Mouse (Mus musculus) forebrain, embryonic 15.5 days (tissue): Measurements from ENCODE around the gene Sec14l5. TPM values are rescaled to one million over a fixed set of nuclear protein-coding genes. Genes with fewer than 3 reads are reported as not detected.
"Not testable (repeated sequence)": the region's sequence is repeated elsewhere in the genome, so short reads cannot be mapped to it uniquely, and the experiment has no call there.

Experiments used
- ATAC-seq: fragments of 200-750 bp; cut with Nextera tagmentation; replicated peaks from 2 replicates; pipeline ENCODE4 v1.8.0; 2017; ENCODE audit warnings: mild to moderate bottlenecking, moderate TSS enrichment, moderate library complexity
- H3K27ac ChIP-seq: fragments of 300-500 bp; sonication (generic); replicated peaks from 2 replicates; pipeline ENCODE4 v1.5.1; 2015; ENCODE audit warnings: mild to moderate bottlenecking, inconsistent platforms
- H3K27me3 ChIP-seq: fragments of 300-500 bp; sonication (generic); 2 replicates; pipeline ENCODE4 v1.6.1; 2015; ENCODE audit warnings: inconsistent platforms
- H3K36me3 ChIP-seq: fragments of 300-500 bp; sonication (generic); 2 replicates; pipeline ENCODE4 v1.6.1; 2015; ENCODE audit warnings: mild to moderate bottlenecking, inconsistent platforms
- H3K4me1 ChIP-seq: fragments of 300-500 bp; sonication (generic); 2 replicates; pipeline ENCODE4 v1.6.1; 2015; ENCODE audit warnings: inconsistent platforms
- H3K4me2 ChIP-seq: fragments of 300-500 bp; sonication (generic); replicated peaks from 2 replicates; pipeline ENCODE4 v1.6.1; 2015; ENCODE audit warnings: mild to moderate bottlenecking, inconsistent platforms
- H3K4me3 ChIP-seq: fragments of 300-500 bp; sonication (generic); 2 replicates; pipeline ENCODE4 v1.5.1; 2015; ENCODE audit warnings: mild to moderate bottlenecking, inconsistent platforms
- H3K9ac ChIP-seq: fragments of 300-500 bp; sonication (generic); replicated peaks from 2 replicates; pipeline ENCODE4 v1.6.1; 2015; ENCODE audit warnings: mild to moderate bottlenecking, inconsistent platforms
- H3K9me3 ChIP-seq: fragments of 300-500 bp; sonication (generic); 2 replicates; pipeline ENCODE4 v1.6.1; 2016; ENCODE audit warnings: inconsistent platforms
- WGBS: fragments of 180-500 bp; shearing (Covaris S2); methylation state at CpG from one replicate; pipeline ENCODE4 v1.1.7; 2015; ENCODE audit warnings: mixed read lengths; 5-methylcytosine and 5-hydroxymethylcytosine counted together
- polyA plus RNA-seq: library from polyadenylated mRNA; unstranded; fragments of >200 nt; fragmentation: Nextera tagmentation; extraction: Ambion mirVana; gene quantifications from 2 replicates; pipeline ENCODE4 v1.2.1, GENCODE M21; 2015

Gene Sec14l5
- polyA plus RNA-seq, 1 experiment from 2014 or later: 0.06 TPM

GRCm38 (mm10) chr16:5203200-5203599 lies 56.3 kb downstream of the Sec14l5 start:
- ATAC-seq: peak; percentile 53
- H3K27me3 ChIP-seq: peaks cover 3% of the 10 kb centered on the region; the same call in 1 of the 2 replicates

GRCm38 (mm10) chr16:5203668-5204433 lies 56.9 kb downstream of the Sec14l5 start, which contains the start of gene Nagpa:
Gene Nagpa (minus strand): TSS chr16:5204012.
- ATAC-seq: peak; percentile 94
- H3K9me3 ChIP-seq: no peaks in the 10 kb centered on the region
- peaks cover 17% of the 10 kb centered on the region for H3K4me1 ChIP-seq
- H3K36me3 ChIP-seq: no peaks in the 10 kb centered on the region
- 5% methylated on average over 40 of the region's 40 CpGs for WGBS
- peaks cover 3% of the 10 kb centered on the region; the same call in 1 of the 2 replicates for H3K27me3 ChIP-seq
- H3K27ac ChIP-seq: peak within 1 kb of the TSS; percentile 33
- peak within 1 kb of the TSS; percentile 71 for H3K4me3 ChIP-seq
- H3K9ac ChIP-seq: peak within 1 kb of the TSS; percentile 54
- H3K4me2 ChIP-seq: peak within 1 kb of the TSS; percentile 96

More at GRCm38 (mm10) chr16:5203200-5203599, 56.3 kb downstream of the Sec14l5 start:
- Histone ChIP-seq H3K4me3 (peak overlapping the region; percentile 71), H3K36me3 (no peaks in the 10 kb centered on the region), H3K9ac (peak overlapping the region; percentile 54), H3K27ac (0 out of 2 replicates have a peak overlapping the region, but pooled peaks have one; percentile 33), H3K4me1 (peaks cover 17% of the 10 kb centered on the region), H3K4me2 (peak overlapping the region; percentile 96), H3K9me3 (no peaks in the 10 kb centered on the region)
- 2% methylated on average over 36 of the region's 36 CpGs for WGBS

- WGBS: 86% methylated on average over 5 of the region's 5 CpGs
- H3K9ac ChIP-seq: no peak overlapping the region
- no peak overlapping the region for H3K27ac ChIP-seq
- no peaks in the 10 kb centered on the region for H3K9me3 ChIP-seq
- H3K4me1 ChIP-seq: peaks cover 17% of the 10 kb centered on the region
- no peaks in the 10 kb centered on the region for H3K36me3 ChIP-seq
- H3K27me3 ChIP-seq: peaks cover 3% of the 10 kb centered on the region; the same call in 1 of the 2 replicates
- no peak overlapping the region for H3K4me2 ChIP-seq
- ATAC-seq: no peak
- H3K4me3 ChIP-seq: no peak overlapping the region
Observed at GRCm38 (mm10) chr16:5205431-5205970, 58.6 kb downstream of the Sec14l5 start.

GRCm38 (mm10) chr16:5206051-5206450 lies 59.1 kb downstream of the Sec14l5 start:
- H3K4me2 ChIP-seq: no peak overlapping the region
- peaks cover 3% of the 10 kb centered on the region; the same call in 1 of the 2 replicates for H3K27me3 ChIP-seq
- H3K9me3 ChIP-seq: no peaks in the 10 kb centered on the region
- no peak overlapping the region for H3K9ac ChIP-seq
- peaks cover 17% of the 10 kb centered on the region for H3K4me1 ChIP-seq
- no peak overlapping the region for H3K4me3 ChIP-seq
- WGBS: 72% methylated on average over 5 of the region's 5 CpGs
- no peaks in the 10 kb centered on the region for H3K36me3 ChIP-seq
- H3K27ac ChIP-seq: no peak overlapping the region
- ATAC-seq: no peak

- no peaks in the 10 kb centered on the region for H3K9me3 ChIP-seq
- no peak overlapping the region for H3K4me3 ChIP-seq
- no peak overlapping the region for H3K9ac ChIP-seq
- no peaks in the 10 kb centered on the region for H3K4me1 ChIP-seq
- H3K4me2 ChIP-seq: no peak overlapping the region
- H3K27ac ChIP-seq: no peak overlapping the region
- H3K36me3 ChIP-seq: no peaks in the 10 kb centered on the region
- ATAC-seq: no peak
- H3K27me3 ChIP-seq: no peaks in the 10 kb centered on the region
- WGBS: 73% methylated on average over 2 of the region's 2 CpGs
Observed at GRCm38 (mm10) chr16:5210365-5210764, 63.5 kb downstream of the Sec14l5 start.

GRCm38 (mm10) chr16:5212150-5212549 lies 65.2 kb downstream of the Sec14l5 start:
- no peak overlapping the region for H3K4me3 ChIP-seq
- H3K36me3 ChIP-seq: no peaks in the 10 kb centered on the region
- WGBS: 84% methylated on average over 3 of the region's 3 CpGs
- H3K27ac ChIP-seq: no peak overlapping the region
- H3K9ac ChIP-seq: no peak overlapping the region
- no peak for ATAC-seq
- H3K4me2 ChIP-seq: no peak overlapping the region
- H3K9me3 ChIP-seq: no peaks in the 10 kb centered on the region
- no peaks in the 10 kb centered on the region for H3K4me1 ChIP-seq
- H3K27me3 ChIP-seq: no peaks in the 10 kb centered on the region

GRCm38 (mm10) chr16:5214126-5214525 lies 67.2 kb downstream of the Sec14l5 start:
- peaks cover 3% of the 10 kb centered on the region; the same call in 1 of the 2 replicates for H3K27me3 ChIP-seq
- H3K36me3 ChIP-seq: no peaks in the 10 kb centered on the region
- no peak overlapping the region for H3K9ac ChIP-seq
- H3K4me3 ChIP-seq: no peak overlapping the region
- no peak for ATAC-seq
- no peak overlapping the region for H3K27ac ChIP-seq
- no peaks in the 10 kb centered on the region for H3K9me3 ChIP-seq
- 82% methylated on average over 2 of the region's 2 CpGs for WGBS
- H3K4me2 ChIP-seq: no peak overlapping the region
- H3K4me1 ChIP-seq: no peaks in the 10 kb centered on the region

- H3K9me3 ChIP-seq: no peaks in the 10 kb centered on the region
- ATAC-seq: no peak
- WGBS: 70% methylated on average over 6 of the region's 6 CpGs
- H3K4me2 ChIP-seq: no peak overlapping the region
- H3K9ac ChIP-seq: no peak overlapping the region
- H3K36me3 ChIP-seq: no peaks in the 10 kb centered on the region
- peaks cover 3% of the 10 kb centered on the region for H3K27me3 ChIP-seq
- no peak overlapping the region for H3K4me3 ChIP-seq
- H3K4me1 ChIP-seq: no peaks in the 10 kb centered on the region
- no peak overlapping the region for H3K27ac ChIP-seq
Observed at GRCm38 (mm10) chr16:5216686-5217085, 69.8 kb downstream of the Sec14l5 start.

GRCm38 (mm10) chr16:5217341-5218133 lies 70.6 kb downstream of the Sec14l5 start:
- Histone ChIP-seq H3K9me3 (no peaks in the 10 kb centered on the region), H3K36me3 (no peaks in the 10 kb centered on the region), H3K27me3 (peaks cover 3% of the 10 kb centered on the region), H3K9ac (no peak overlapping the region), H3K4me3 (no peak overlapping the region), H3K27ac (no peak overlapping the region), H3K4me2 (no peak overlapping the region), H3K4me1 (no peaks in the 10 kb centered on the region)
- 65% methylated on average over 5 of the region's 5 CpGs for WGBS
- ATAC-seq: no peak

- H3K36me3 ChIP-seq: no peaks in the 10 kb centered on the region
- WGBS: 52% methylated on average over 4 of the region's 4 CpGs
- no peak for ATAC-seq
- no peak overlapping the region for H3K9ac ChIP-seq
- no peak overlapping the region for H3K4me2 ChIP-seq
- no peaks in the 10 kb centered on the region for H3K4me1 ChIP-seq
- H3K9me3 ChIP-seq: no peaks in the 10 kb centered on the region
- H3K27ac ChIP-seq: no peak overlapping the region
- H3K4me3 ChIP-seq: no peak overlapping the region
- H3K27me3 ChIP-seq: peaks cover 3% of the 10 kb centered on the region
Observed at GRCm38 (mm10) chr16:5221403-5221802, 74.5 kb downstream of the Sec14l5 start.

- no peak for ATAC-seq
- Histone ChIP-seq H3K27ac (0 out of 2 replicates have a peak within 1 kb of the TSS, but pooled peaks have one; percentile 8), H3K4me1 (no peaks in the 10 kb centered on the region), H3K4me3 (no peak within 1 kb of the TSS), H3K9ac (no peak within 1 kb of the TSS), H3K9me3 (no peaks in the 10 kb centered on the region), H3K27me3 (peaks cover 3% of the 10 kb centered on the region), H3K36me3 (no peaks in the 10 kb centered on the region), H3K4me2 (no peak within 1 kb of the TSS)
- WGBS: 74% methylated on average over 6 of the region's 6 CpGs
Observed at GRCm38 (mm10) chr16:5222140-5222539, 75.2 kb downstream of the Sec14l5 start, which contains the start of gene AU021092. Gene AU021092 (minus strand): TSS chr16:5222299.

GRCm38 (mm10) chr16:5226534-5226933 lies 79.6 kb downstream of the Sec14l5 start:
- ATAC-seq, H3K9ac ChIP-seq, H3K4me3 ChIP-seq, H3K4me2 ChIP-seq, H3K4me1 ChIP-seq, H3K36me3 ChIP-seq, H3K9me3 ChIP-seq, H3K27ac ChIP-seq, H3K27me3 ChIP-seq: not testable (repeated sequence)
- WGBS: 2% methylated on average over 1 of the region's 1 CpGs
